Mouse (Mus musculus) retina, embryonic 14.5 days (tissue): ENCODE measurements at regions not wholly inside any gene's neighbourhood (a gene's known extent, or its start where the extent isn't known, plus 50 kb on each side); places are given as distances from the start of the nearest gene placed in this dataset.

ENCODE experiments used
- DNase-seq: peaks from one replicate; pipeline ENCODE4 v3.0.0-alpha.2; 2015; ENCODE audit warnings: low spot score

- no peak for DNase-seq
Observed at GRCm38 (mm10) chr6:143622161-143622560, 455.1 kb downstream of the Etnk1 start.

- no peak for DNase-seq
Observed at GRCm38 (mm10) chr6:143624901-143625300, 457.9 kb downstream of the Etnk1 start.

GRCm38 (mm10) chr6:143631581-143631980, 464.6 kb downstream of the Etnk1 start:
- DNase-seq: no peak

- DNase-seq: no peak
Observed at GRCm38 (mm10) chr6:143633710-143634109, 466.7 kb downstream of the Etnk1 start.

- peak; percentile 22 for DNase-seq
Observed at GRCm38 (mm10) chr6:143634334-143634733, 467.3 kb downstream of the Etnk1 start.

- DNase-seq: no peak
Observed at GRCm38 (mm10) chr6:143635043-143635442, 468.0 kb downstream of the Etnk1 start.

GRCm38 (mm10) chr6:143640652-143641051, 473.6 kb downstream of the Etnk1 start:
- no peak for DNase-seq

- DNase-seq: no peak
Observed at GRCm38 (mm10) chr6:143642052-143642451, 475.0 kb downstream of the Etnk1 start.

- DNase-seq: no peak
Observed at GRCm38 (mm10) chr6:143645989-143646388, 479.0 kb downstream of the Etnk1 start.

- peak; percentile 48 for DNase-seq
Observed at GRCm38 (mm10) chr6:143648501-143648900, 481.5 kb downstream of the Etnk1 start.

GRCm38 (mm10) chr6:143656576-143656975, 489.6 kb downstream of the Etnk1 start:
- no peak for DNase-seq

GRCm38 (mm10) chr6:143660837-143661236, 493.8 kb downstream of the Etnk1 start:
- DNase-seq: no peak

- DNase-seq: no peak
Observed at GRCm38 (mm10) chr6:143663306-143663705, 496.3 kb downstream of the Etnk1 start.

GRCm38 (mm10) chr6:143665374-143665773, 498.4 kb downstream of the Etnk1 start:
- DNase-seq: no peak

GRCm38 (mm10) chr6:143668551-143668950, 501.5 kb downstream of the Etnk1 start:
- no peak for DNase-seq

GRCm38 (mm10) chr6:143669446-143670130, 502.6 kb downstream of the Etnk1 start:
- no peak for DNase-seq

GRCm38 (mm10) chr6:143690131-143690530, 523.1 kb downstream of the Etnk1 start:
- DNase-seq: no peak

GRCm38 (mm10) chr6:143690866-143691265, 523.8 kb downstream of the Etnk1 start:
- DNase-seq: no peak

- DNase-seq: no peak
Observed at GRCm38 (mm10) chr6:143697997-143698396, 531.0 kb downstream of the Etnk1 start.

- no peak for DNase-seq
Observed at GRCm38 (mm10) chr6:143703984-143704383, 537.0 kb downstream of the Etnk1 start.

- peak; percentile 69 for DNase-seq
Observed at GRCm38 (mm10) chr6:143706451-143706850, 539.4 kb downstream of the Etnk1 start.

GRCm38 (mm10) chr6:143714461-143714860, 547.4 kb downstream of the Etnk1 start:
- DNase-seq: no peak

- DNase-seq: no peak
Observed at GRCm38 (mm10) chr6:143750074-143750473, 583.1 kb downstream of the Etnk1 start.
